Mouse (Mus musculus): ENCODE data around the gene Lipc. TPM values are rescaled to one million over a fixed set of nuclear protein-coding genes. Genes with fewer than 3 reads are reported as not detected.

The Lipc gene
- polyA plus RNA-seq, 1 experiment from 2014 or later = 0.19 TPM

GRCm38 (mm10) chr9:70925225-70925624 is 26.8 kb downstream of the Lipc start:
- no peaks in the 10 kb centered on the region for H3K9me3 ChIP-seq (ENCODE audit: control insufficient read depth, low read length)
- no peak for ATAC-seq (ENCODE audit: insufficient number of reproducible peaks, insufficient read depth, low FRiP score, low read depth)
- WGBS = 91% methylated on average over 6 of the region's 6 CpGs

GRCm38 (mm10) chr9:70924763-70925162 is 27.3 kb downstream of the Lipc start:
- ATAC-seq (ENCODE audit: insufficient number of reproducible peaks, insufficient read depth, low FRiP score, low read depth) = no peak
- Histone ChIP-seq H3K9me3 (ENCODE audit: control insufficient read depth, low read length) (no peaks in the 10 kb centered on the region), H3K4me3 (ENCODE audit: control insufficient read depth in 1 of 2, insufficient read depth in 1 of 2, low read depth in 1 of 2, low read length in 2 of 2) (no peak overlapping the region), H3K36me3 (ENCODE audit: control insufficient read depth, insufficient read depth, low read length) (no peaks in the 10 kb centered on the region), H3K9ac (ENCODE audit: low read length) (no peak overlapping the region), H3K27me3 (ENCODE audit: control insufficient read depth, insufficient read depth, low read length) (no peaks in the 10 kb centered on the region), H3K4me2 (ENCODE audit: low read length) (no peak overlapping the region), H3K4me1 (ENCODE audit: control insufficient read depth in 2 of 2, insufficient read depth in 2 of 2, low read length in 2 of 2) (peaks cover 13 to 22% of the 10 kb centered on the region in 2 experiments), H3K27ac (replicated peaks in 1 of 2; ENCODE audit: control insufficient read depth in 1 of 2, insufficient read depth in 1 of 2, low read depth in 2 of 2, low read length in 2 of 2) (no peak overlapping the region)
- WGBS = 87% methylated on average over 3 of the region's 3 CpGs

More at GRCm38 (mm10) chr9:70925225-70925624, 26.8 kb downstream of the Lipc start:
- Histone ChIP-seq H3K27ac (replicated peaks in 1 of 2; ENCODE audit: control insufficient read depth in 1 of 2, insufficient read depth in 1 of 2, low read depth in 2 of 2, low read length in 2 of 2) (no peak overlapping the region), H3K4me2 (ENCODE audit: low read length) (no peak overlapping the region), H3K9ac (ENCODE audit: low read length) (no peak overlapping the region), H3K4me3 (ENCODE audit: control insufficient read depth in 1 of 2, insufficient read depth in 1 of 2, low read depth in 1 of 2, low read length in 2 of 2) (no peak overlapping the region), H3K27me3 (ENCODE audit: control insufficient read depth, insufficient read depth, low read length) (no peaks in the 10 kb centered on the region), H3K36me3 (ENCODE audit: control insufficient read depth, insufficient read depth, low read length) (no peaks in the 10 kb centered on the region), H3K4me1 (ENCODE audit: control insufficient read depth in 2 of 2, insufficient read depth in 2 of 2, low read length in 2 of 2) (peaks cover 14 to 22% of the 10 kb centered on the region in 2 experiments)

- Histone ChIP-seq H3K4me3 (ENCODE audit: control insufficient read depth in 1 of 2, insufficient read depth in 1 of 2, low read depth in 1 of 2, low read length in 2 of 2) (no peak overlapping the region), H3K4me2 (ENCODE audit: low read length) (no peak overlapping the region), H3K4me1 (ENCODE audit: control insufficient read depth in 2 of 2, insufficient read depth in 2 of 2, low read length in 2 of 2) (peaks cover 11 to 19% of the 10 kb centered on the region in 2 experiments), H3K36me3 (ENCODE audit: control insufficient read depth, insufficient read depth, low read length) (no peaks in the 10 kb centered on the region), H3K9ac (ENCODE audit: low read length) (no peak overlapping the region), H3K9me3 (ENCODE audit: control insufficient read depth, low read length) (no peaks in the 10 kb centered on the region), H3K27ac (replicated peaks in 1 of 2; ENCODE audit: control insufficient read depth in 1 of 2, insufficient read depth in 1 of 2, low read depth in 2 of 2, low read length in 2 of 2) (peak overlapping the region; percentile 22; a peak in 3 of 4 replicates), H3K27me3 (ENCODE audit: control insufficient read depth, insufficient read depth, low read length) (no peaks in the 10 kb centered on the region)
- WGBS = 36% methylated on average over 7 of the region's 7 CpGs
- peak; percentile 18; the same call in 1 of the 2 replicates for ATAC-seq (ENCODE audit: insufficient number of reproducible peaks, insufficient read depth, low FRiP score, low read depth)
Measured at GRCm38 (mm10) chr9:70921781-70922565, 30.1 kb downstream of the Lipc start.

- Histone ChIP-seq H3K36me3 (ENCODE audit: control insufficient read depth, insufficient read depth, low read length) (no peaks in the 10 kb centered on the region), H3K27ac (replicated peaks in 1 of 2; ENCODE audit: control insufficient read depth in 1 of 2, insufficient read depth in 1 of 2, low read depth in 2 of 2, low read length in 2 of 2) (no peak overlapping the region), H3K4me3 (ENCODE audit: control insufficient read depth in 1 of 2, insufficient read depth in 1 of 2, low read depth in 1 of 2, low read length in 2 of 2) (no peak overlapping the region), H3K27me3 (ENCODE audit: control insufficient read depth, insufficient read depth, low read length) (no peaks in the 10 kb centered on the region), H3K4me2 (ENCODE audit: low read length) (no peak overlapping the region), H3K4me1 (ENCODE audit: control insufficient read depth in 2 of 2, insufficient read depth in 2 of 2, low read length in 2 of 2) (peaks cover 7 to 11% of the 10 kb centered on the region in 2 experiments), H3K9me3 (ENCODE audit: control insufficient read depth, low read length) (no peaks in the 10 kb centered on the region), H3K9ac (ENCODE audit: low read length) (no peak overlapping the region)
- 61% methylated on average over 3 of the region's 3 CpGs for WGBS
- ATAC-seq (ENCODE audit: insufficient number of reproducible peaks, insufficient read depth, low FRiP score, low read depth) = no peak
Measured at GRCm38 (mm10) chr9:70921132-70921531, 30.9 kb downstream of the Lipc start.

GRCm38 (mm10) chr9:70919271-70919670 is 32.8 kb downstream of the Lipc start:
- WGBS = 86% methylated on average over 3 of the region's 3 CpGs
- H3K9ac ChIP-seq (ENCODE audit: low read length) = no peak overlapping the region
- peaks cover 15 to 17% of the 10 kb centered on the region in 2 experiments for H3K4me1 ChIP-seq (ENCODE audit: control insufficient read depth in 2 of 2, insufficient read depth in 2 of 2, low read length in 2 of 2)
- H3K27ac ChIP-seq (replicated peaks in 1 of 2; ENCODE audit: control insufficient read depth in 1 of 2, insufficient read depth in 1 of 2, low read depth in 2 of 2, low read length in 2 of 2) = no peak overlapping the region
- H3K27me3 ChIP-seq (ENCODE audit: control insufficient read depth, insufficient read depth, low read length) = no peaks in the 10 kb centered on the region
- no peak overlapping the region for H3K4me3 ChIP-seq (ENCODE audit: control insufficient read depth in 1 of 2, insufficient read depth in 1 of 2, low read depth in 1 of 2, low read length in 2 of 2)
- no peaks in the 10 kb centered on the region for H3K9me3 ChIP-seq (ENCODE audit: control insufficient read depth, low read length)
- ATAC-seq (ENCODE audit: insufficient number of reproducible peaks, insufficient read depth, low FRiP score, low read depth) = no peak
- H3K4me2 ChIP-seq (ENCODE audit: low read length) = no peak overlapping the region
- no peaks in the 10 kb centered on the region for H3K36me3 ChIP-seq (ENCODE audit: control insufficient read depth, insufficient read depth, low read length)

GRCm38 (mm10) chr9:70916516-70916915 is 35.5 kb downstream of the Lipc start:
- Histone ChIP-seq H3K9me3 (ENCODE audit: control insufficient read depth, low read length) (no peaks in the 10 kb centered on the region), H3K4me3 (ENCODE audit: control insufficient read depth in 1 of 2, insufficient read depth in 1 of 2, low read depth in 1 of 2, low read length in 2 of 2) (no peak overlapping the region), H3K4me1 (ENCODE audit: control insufficient read depth in 2 of 2, insufficient read depth in 2 of 2, low read length in 2 of 2) (peaks cover 7 to 8% of the 10 kb centered on the region in 2 experiments; a peak in 3 of 4 replicates), H3K36me3 (ENCODE audit: control insufficient read depth, insufficient read depth, low read length) (no peaks in the 10 kb centered on the region), H3K4me2 (ENCODE audit: low read length) (no peak overlapping the region), H3K9ac (ENCODE audit: low read length) (no peak overlapping the region), H3K27ac (replicated peaks in 1 of 2; ENCODE audit: control insufficient read depth in 1 of 2, insufficient read depth in 1 of 2, low read depth in 2 of 2, low read length in 2 of 2) (no peak overlapping the region), H3K27me3 (ENCODE audit: control insufficient read depth, insufficient read depth, low read length) (no peaks in the 10 kb centered on the region)
- no peak for ATAC-seq (ENCODE audit: insufficient number of reproducible peaks, insufficient read depth, low FRiP score, low read depth)
- 56% methylated on average over 7 of the region's 7 CpGs for WGBS

GRCm38 (mm10) chr9:70915356-70915685 is 36.7 kb downstream of the Lipc start:
- Histone ChIP-seq H3K4me3 (ENCODE audit: control insufficient read depth in 1 of 2, insufficient read depth in 1 of 2, low read depth in 1 of 2, low read length in 2 of 2) (no peak overlapping the region), H3K4me2 (ENCODE audit: low read length) (no peak overlapping the region), H3K27ac (replicated peaks in 1 of 2; ENCODE audit: control insufficient read depth in 1 of 2, insufficient read depth in 1 of 2, low read depth in 2 of 2, low read length in 2 of 2) (no peak overlapping the region), H3K9me3 (ENCODE audit: control insufficient read depth, low read length) (no peaks in the 10 kb centered on the region), H3K9ac (ENCODE audit: low read length) (no peak overlapping the region), H3K4me1 (ENCODE audit: control insufficient read depth in 2 of 2, insufficient read depth in 2 of 2, low read length in 2 of 2) (peaks cover 7 to 8% of the 10 kb centered on the region in 2 experiments; a peak in 3 of 4 replicates), H3K27me3 (ENCODE audit: control insufficient read depth, insufficient read depth, low read length) (no peaks in the 10 kb centered on the region), H3K36me3 (ENCODE audit: control insufficient read depth, insufficient read depth, low read length) (no peaks in the 10 kb centered on the region)
- WGBS = 44% methylated on average over 2 of the region's 2 CpGs
- ATAC-seq (ENCODE audit: insufficient number of reproducible peaks, insufficient read depth, low FRiP score, low read depth) = no peak
